Mouse (Mus musculus): ENCODE data around the gene Ankrd44. TPM values are rescaled to one million over a fixed set of nuclear protein-coding genes. Genes with fewer than 3 reads are reported as not detected.

Ankrd44 gene
- polyA plus RNA-seq, 1 experiment from 2014 or later, result 19.2 TPM

DNA sequence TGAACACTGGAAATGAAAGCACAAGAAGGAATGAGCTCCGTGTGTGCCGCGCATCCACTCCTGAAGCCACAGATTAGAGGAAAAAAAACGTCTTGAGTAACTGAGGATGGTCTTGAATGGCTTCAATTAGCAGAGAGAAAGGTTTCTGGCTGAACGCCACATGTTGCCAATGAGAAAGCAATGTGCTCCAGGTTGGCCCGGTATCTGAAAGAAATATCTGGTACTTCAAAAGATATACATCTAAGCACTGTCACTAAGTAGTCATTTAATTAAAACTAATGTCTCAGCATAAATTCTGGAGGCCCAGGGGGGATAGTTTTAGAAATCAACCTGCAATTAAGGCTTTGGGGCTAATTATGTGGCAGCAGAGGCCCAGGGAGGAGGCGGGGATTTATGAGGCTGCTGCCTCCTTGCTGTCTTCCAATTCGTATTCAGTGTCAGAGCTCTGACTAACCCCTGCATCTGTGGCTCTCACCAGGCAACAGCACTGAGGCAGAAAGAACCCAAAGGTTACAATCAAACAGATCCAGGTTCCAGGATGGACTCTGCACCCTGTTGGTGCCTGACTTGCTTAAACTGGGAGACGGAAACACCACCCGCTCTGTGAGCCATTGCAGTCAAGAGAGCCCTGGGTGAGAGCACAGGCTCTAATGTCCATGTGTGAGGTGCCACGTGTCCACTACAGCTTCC lies 72.7 kb downstream of the Ankrd44 start:
- H3K4me1 ChIP-seq, result peaks cover 56% of the 10 kb centered on the region
- no peaks in the 10 kb centered on the region for H3K27me3 ChIP-seq (replicated peaks; ENCODE audit: low read depth, poor library complexity, severe bottlenecking)
- H3K9me3 ChIP-seq, result no peaks in the 10 kb centered on the region
- H3K36me3 ChIP-seq (replicated peaks), result no peaks in the 10 kb centered on the region
- 51% methylated on average over 11 of the region's 11 CpGs for WGBS
- no peak for DNase-seq (ENCODE audit: low spot score)
- no peak overlapping the region for H3K4me3 ChIP-seq
- H3K27ac ChIP-seq (replicated peaks), result 0 out of 2 replicates have a peak overlapping the region, but pooled peaks have one; percentile 14

DNA sequence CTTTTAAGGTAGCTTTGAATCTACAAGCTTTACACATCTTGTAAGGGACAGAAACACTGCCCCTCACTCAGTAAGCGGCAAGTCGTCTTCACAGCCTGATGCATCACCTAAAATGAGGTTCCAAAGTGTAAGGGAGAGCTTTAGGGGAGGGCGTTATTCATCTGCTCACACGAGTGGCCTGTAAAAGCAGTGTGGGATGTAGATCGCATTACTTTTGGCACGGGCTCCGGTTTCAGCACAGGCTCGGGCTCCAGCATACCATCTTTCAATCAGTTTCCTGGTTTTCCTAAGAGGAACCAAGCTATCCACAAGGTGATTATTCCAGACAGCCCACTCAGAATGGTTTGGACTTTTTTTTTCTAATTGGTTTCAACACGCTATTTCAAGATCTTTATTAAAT lies 74.6 kb downstream of the Ankrd44 start:
- Histone ChIP-seq H3K27ac (replicated peaks) (no peak overlapping the region), H3K36me3 (replicated peaks) (no peaks in the 10 kb centered on the region), H3K4me3 (no peak overlapping the region), H3K4me1 (peaks cover 65% of the 10 kb centered on the region), H3K27me3 (replicated peaks; ENCODE audit: low read depth, poor library complexity, severe bottlenecking) (no peaks in the 10 kb centered on the region), H3K9me3 (no peaks in the 10 kb centered on the region)
- DNase-seq (ENCODE audit: low spot score), result peak; percentile 28
- 53% methylated on average over 9 of the region's 9 CpGs for WGBS

DNA sequence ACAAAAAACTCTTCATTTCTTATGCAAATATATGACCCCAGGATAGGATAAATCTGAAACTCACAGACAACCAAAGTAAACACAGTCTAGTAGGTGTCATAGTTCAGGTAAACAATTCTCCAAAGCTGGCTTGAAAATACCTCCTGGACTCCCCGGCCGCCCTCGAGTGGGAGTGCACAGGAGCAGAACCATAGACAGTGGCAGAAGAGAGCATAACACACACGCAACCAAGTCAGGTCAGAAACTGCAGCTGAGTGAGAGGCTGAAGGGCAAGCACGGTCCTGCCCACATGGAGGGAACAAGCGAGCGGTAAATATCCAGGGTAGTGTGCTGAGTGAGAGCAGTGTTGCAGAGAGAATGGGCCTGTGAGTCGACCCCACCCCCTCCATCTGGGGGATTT lies 76.1 kb downstream of the Ankrd44 start:
- Histone ChIP-seq H3K4me1 (peaks cover 69% of the 10 kb centered on the region), H3K9me3 (no peaks in the 10 kb centered on the region), H3K4me3 (no peak overlapping the region), H3K27me3 (replicated peaks; ENCODE audit: low read depth, poor library complexity, severe bottlenecking) (no peaks in the 10 kb centered on the region), H3K27ac (replicated peaks) (no peak overlapping the region), H3K36me3 (replicated peaks) (no peaks in the 10 kb centered on the region)
- 56% methylated on average over 8 of the region's 8 CpGs for WGBS
- DNase-seq (ENCODE audit: low spot score), result no peak

DNA sequence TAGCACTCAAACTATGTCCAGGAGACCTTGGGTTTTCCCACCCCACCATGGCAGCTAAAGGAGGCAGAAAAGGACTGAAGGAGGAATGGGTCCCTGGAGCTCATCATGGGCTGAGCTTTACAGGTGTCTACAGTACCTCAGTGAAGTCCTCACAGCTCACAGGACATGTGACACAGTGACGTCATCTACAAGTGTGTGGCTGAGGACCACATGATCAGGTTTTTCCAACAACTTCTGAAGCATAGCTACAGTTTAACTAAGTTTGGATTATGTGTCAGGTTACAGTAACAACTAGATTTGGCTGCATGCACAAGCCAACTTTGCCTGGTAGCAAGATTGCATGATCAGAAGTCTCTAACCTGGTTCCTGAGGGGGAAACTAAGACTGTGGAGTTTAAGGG lies 78.9 kb downstream of the Ankrd44 start:
- DNase-seq (ENCODE audit: low spot score), result no peak
- no peaks in the 10 kb centered on the region for H3K27me3 ChIP-seq (replicated peaks; ENCODE audit: low read depth, poor library complexity, severe bottlenecking)
- H3K36me3 ChIP-seq (replicated peaks), result no peaks in the 10 kb centered on the region
- no peak overlapping the region for H3K4me3 ChIP-seq
- peaks cover 43% of the 10 kb centered on the region for H3K4me1 ChIP-seq
- H3K27ac ChIP-seq (replicated peaks), result no peak overlapping the region
- H3K9me3 ChIP-seq, result no peaks in the 10 kb centered on the region
- WGBS, result 86% methylated on average over 1 of the region's 1 CpGs

DNA sequence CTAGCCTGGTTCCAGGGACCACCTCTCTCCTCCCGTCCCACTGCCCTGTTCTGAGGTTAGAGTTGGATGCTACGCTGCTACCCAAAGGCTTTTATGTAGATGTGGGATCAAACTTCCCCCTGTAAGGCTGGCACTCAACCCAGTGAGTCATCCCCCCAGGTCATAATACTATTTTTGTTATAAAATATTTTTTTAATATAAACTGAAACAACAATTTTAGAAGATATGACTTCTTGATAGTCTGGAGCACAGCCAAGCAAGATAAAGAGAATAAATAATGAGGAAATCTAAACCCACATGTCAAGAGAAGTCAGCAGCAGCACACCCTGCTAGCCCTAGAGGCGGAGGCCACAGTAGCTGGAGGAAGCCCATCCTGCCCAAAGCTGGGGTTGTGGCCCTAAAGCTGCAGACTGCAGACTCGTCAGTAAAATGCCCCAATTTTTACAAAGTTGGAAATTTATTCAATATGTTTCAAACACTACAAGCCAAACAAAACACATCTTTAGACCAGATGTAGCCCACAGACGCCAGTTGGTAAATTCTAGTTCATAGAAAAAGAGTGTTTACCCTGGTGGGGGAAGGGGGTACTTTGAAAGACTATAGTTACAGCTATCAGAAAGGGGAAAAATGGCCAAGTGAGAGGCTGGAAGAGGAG lies 79.7 kb downstream of the Ankrd44 start:
- H3K4me3 ChIP-seq, result no peak overlapping the region
- no peak overlapping the region for H3K27ac ChIP-seq (replicated peaks)
- peaks cover 40% of the 10 kb centered on the region for H3K4me1 ChIP-seq
- no peak for DNase-seq (ENCODE audit: low spot score)
- WGBS, result 61% methylated on average over 5 of the region's 5 CpGs
- no peaks in the 10 kb centered on the region for H3K27me3 ChIP-seq (replicated peaks; ENCODE audit: low read depth, poor library complexity, severe bottlenecking)
- H3K9me3 ChIP-seq, result no peaks in the 10 kb centered on the region
- H3K36me3 ChIP-seq (replicated peaks), result no peaks in the 10 kb centered on the region

DNA sequence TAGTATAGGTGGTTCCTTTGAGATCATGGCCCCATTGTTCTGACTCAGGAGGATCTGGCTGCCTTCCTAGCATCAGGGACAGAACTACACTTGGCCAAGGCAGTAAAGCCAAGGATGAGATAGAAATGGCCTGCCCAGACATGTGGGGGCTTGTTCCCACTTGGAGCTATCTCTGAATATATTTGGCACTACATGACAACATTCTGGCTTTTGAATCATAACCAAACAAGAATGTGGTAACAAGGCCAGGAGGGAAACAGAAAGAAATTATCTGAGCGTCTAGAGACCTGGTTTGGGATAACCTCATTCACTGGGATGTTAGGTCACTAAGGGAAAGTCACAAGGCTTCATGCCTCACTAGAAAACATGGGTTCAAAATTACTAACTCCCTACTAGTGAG lies 81.8 kb downstream of the Ankrd44 start:
- no peak overlapping the region for H3K27ac ChIP-seq (replicated peaks)
- no peak for DNase-seq (ENCODE audit: low spot score)
- no peaks in the 10 kb centered on the region for H3K9me3 ChIP-seq
- no peak overlapping the region for H3K4me3 ChIP-seq
- no peaks in the 10 kb centered on the region for H3K36me3 ChIP-seq (replicated peaks)
- peaks cover 21% of the 10 kb centered on the region for H3K4me1 ChIP-seq
- H3K27me3 ChIP-seq (replicated peaks; ENCODE audit: low read depth, poor library complexity, severe bottlenecking), result no peaks in the 10 kb centered on the region
- 91% methylated on average over 1 of the region's 1 CpGs for WGBS

DNA sequence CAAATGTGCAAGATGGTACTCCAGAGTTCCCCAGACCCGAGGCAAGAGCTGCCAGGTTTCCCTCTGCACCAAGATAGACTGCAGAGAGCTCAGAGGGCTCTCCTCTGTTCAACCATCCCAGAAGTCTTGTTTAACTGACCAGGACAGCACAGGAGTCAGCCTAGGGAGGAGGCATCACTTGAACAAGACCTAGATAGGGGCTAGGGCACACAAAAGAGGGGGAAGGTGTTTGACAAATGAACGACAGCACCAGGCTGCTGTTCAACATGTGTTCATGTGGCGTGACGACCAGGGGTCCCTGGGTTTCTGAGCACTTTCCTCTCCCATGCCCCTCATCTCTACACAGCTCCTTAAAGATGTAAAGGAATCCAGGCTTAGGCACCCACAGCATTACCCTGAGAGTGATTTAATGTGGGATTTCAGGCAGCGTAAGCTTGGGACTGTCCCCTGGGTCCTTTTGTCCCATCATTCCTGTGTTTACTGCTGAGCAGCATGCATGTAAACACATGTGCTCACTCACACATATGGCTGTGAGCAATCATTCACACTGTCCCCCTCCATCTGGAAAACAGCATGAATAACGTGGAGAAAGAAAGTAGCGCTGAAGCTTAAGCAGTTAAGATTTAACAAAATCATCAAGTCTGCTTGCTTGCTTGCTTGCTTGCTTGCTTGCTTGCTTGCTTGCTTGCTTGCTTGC lies 83.3 kb downstream of the Ankrd44 start:
- WGBS, result 87% methylated on average over 7 of the region's 7 CpGs
- no peak overlapping the region; the same call in 1 of the 2 replicates for H3K27ac ChIP-seq (replicated peaks)
- no peak for DNase-seq (ENCODE audit: low spot score)
- no peaks in the 10 kb centered on the region for H3K9me3 ChIP-seq
- no peaks in the 10 kb centered on the region for H3K36me3 ChIP-seq (replicated peaks)
- no peaks in the 10 kb centered on the region for H3K27me3 ChIP-seq (replicated peaks; ENCODE audit: low read depth, poor library complexity, severe bottlenecking)
- H3K4me3 ChIP-seq, result no peak overlapping the region
- peaks cover 20% of the 10 kb centered on the region for H3K4me1 ChIP-seq

DNA sequence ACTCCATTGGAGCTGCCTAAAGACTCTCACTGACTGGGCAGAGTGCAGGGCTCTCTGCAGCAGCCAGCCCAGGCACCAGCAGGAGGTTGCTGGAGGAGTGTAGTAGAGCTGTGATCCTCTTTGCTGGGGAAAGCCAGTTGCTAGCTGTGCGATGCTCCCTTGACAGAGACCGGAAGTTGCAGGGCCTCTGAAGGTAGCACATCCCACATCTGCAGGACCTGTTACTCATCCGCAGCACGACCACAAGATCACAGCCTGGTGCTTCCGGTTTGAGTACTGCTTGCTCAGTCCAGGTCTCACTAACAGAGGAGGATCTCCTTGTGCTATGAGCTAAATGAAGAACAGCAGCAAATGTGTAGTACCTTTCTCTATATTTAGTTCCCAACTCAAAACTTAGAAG lies 84.4 kb downstream of the Ankrd44 start:
- Histone ChIP-seq H3K4me3 (no peak overlapping the region), H3K9me3 (no peaks in the 10 kb centered on the region), H3K27me3 (replicated peaks; ENCODE audit: low read depth, poor library complexity, severe bottlenecking) (no peaks in the 10 kb centered on the region), H3K4me1 (peaks cover 13% of the 10 kb centered on the region), H3K27ac (replicated peaks) (no peak overlapping the region), H3K36me3 (replicated peaks) (no peaks in the 10 kb centered on the region)
- no peak for DNase-seq (ENCODE audit: low spot score)
- WGBS, result 45% methylated on average over 5 of the region's 5 CpGs

DNA sequence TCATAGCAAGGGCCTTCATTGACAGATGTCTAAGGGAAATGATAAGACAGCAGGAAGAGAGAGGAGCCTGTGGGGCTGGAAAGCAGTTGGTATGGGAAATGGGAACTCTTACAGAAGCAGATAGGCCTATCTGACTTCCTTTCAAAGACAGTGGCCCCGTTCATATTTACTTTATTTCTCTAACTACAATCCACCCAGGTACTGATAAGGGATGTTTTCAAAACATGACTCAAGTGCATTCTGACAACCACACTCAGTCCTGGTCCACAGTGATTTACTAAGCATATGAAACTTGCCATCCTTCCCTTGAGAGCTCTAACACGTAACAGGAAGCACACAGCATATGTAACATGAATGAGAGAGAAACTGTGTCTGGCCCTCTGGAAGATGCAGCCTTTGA lies 86.1 kb downstream of the Ankrd44 start:
- Histone ChIP-seq H3K36me3 (replicated peaks) (no peaks in the 10 kb centered on the region), H3K27ac (replicated peaks) (no peak overlapping the region), H3K9me3 (no peaks in the 10 kb centered on the region), H3K4me1 (peaks cover 6% of the 10 kb centered on the region), H3K27me3 (replicated peaks; ENCODE audit: low read depth, poor library complexity, severe bottlenecking) (no peaks in the 10 kb centered on the region), H3K4me3 (no peak overlapping the region)
- 72% methylated on average over 2 of the region's 2 CpGs for WGBS
- no peak for DNase-seq (ENCODE audit: low spot score)

DNA sequence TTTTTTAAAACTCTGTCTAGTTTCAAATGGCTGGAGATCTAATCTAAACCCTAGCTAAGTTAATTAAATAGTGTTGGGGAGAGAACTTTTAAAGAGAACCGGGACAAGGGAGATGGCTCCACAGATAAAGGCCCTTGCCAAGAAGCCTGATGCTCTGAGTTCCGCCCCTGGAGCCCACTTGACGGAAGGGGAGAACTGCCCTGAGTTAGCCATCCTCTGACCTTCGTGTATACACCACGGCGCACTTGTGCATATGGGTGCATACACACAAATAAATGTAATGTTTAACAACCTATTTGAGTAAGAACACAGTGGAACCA lies 87.7 kb downstream of the Ankrd44 start:
- no peaks in the 10 kb centered on the region for H3K36me3 ChIP-seq (replicated peaks)
- DNase-seq (ENCODE audit: low spot score), result no peak
- no peaks in the 10 kb centered on the region for H3K9me3 ChIP-seq
- H3K27me3 ChIP-seq (replicated peaks; ENCODE audit: low read depth, poor library complexity, severe bottlenecking), result no peaks in the 10 kb centered on the region
- H3K4me3 ChIP-seq, result no peak overlapping the region
- no peak overlapping the region for H3K27ac ChIP-seq (replicated peaks)
- 75% methylated on average over 6 of the region's 6 CpGs for WGBS
- peaks cover 6% of the 10 kb centered on the region for H3K4me1 ChIP-seq

DNA sequence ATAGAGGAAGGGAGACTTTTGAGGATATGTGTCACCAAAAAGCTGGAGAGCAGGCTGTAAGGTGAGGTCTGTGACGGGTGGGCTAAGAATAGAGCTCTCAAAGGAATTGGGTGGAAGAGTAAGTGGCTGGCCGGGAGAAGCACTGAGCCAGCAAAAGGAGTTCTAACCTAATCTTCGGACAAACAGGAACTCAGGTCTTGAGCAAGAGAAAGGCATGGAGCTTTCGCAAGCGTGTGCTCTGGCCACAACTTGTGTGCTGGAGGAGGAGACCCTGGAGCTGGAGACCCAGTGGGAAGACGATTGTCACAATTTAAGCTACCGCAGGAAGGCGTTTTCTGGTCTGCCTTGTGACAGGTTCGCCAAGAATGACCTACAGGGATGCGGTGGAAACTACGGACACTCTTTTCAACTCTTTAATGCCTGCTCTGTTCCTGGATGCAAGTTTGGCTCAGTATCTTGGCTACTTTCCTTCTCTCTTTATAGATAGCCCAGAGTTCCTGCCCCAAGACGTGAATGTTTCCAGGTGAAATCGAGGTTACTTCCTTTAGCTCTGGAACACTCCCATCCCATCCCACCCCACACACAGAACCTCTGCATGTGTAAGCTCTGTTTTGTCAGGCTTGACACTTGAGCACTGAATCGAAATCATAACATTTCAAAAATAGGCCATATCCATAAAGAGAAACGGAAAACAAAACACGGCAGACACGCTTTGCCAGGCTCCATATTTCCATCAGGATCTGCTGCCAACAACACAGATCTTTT lies 88.3 kb downstream of the Ankrd44 start:
- DNase-seq (ENCODE audit: low spot score), result no peak
- Histone ChIP-seq H3K27me3 (replicated peaks; ENCODE audit: low read depth, poor library complexity, severe bottlenecking) (no peaks in the 10 kb centered on the region), H3K4me3 (no peak overlapping the region), H3K27ac (replicated peaks) (no peak overlapping the region; the same call in 1 of the 2 replicates), H3K9me3 (no peaks in the 10 kb centered on the region), H3K4me1 (peaks cover 6% of the 10 kb centered on the region), H3K36me3 (replicated peaks) (no peaks in the 10 kb centered on the region)
- 88% methylated on average over 17 of the region's 17 CpGs for WGBS

DNA sequence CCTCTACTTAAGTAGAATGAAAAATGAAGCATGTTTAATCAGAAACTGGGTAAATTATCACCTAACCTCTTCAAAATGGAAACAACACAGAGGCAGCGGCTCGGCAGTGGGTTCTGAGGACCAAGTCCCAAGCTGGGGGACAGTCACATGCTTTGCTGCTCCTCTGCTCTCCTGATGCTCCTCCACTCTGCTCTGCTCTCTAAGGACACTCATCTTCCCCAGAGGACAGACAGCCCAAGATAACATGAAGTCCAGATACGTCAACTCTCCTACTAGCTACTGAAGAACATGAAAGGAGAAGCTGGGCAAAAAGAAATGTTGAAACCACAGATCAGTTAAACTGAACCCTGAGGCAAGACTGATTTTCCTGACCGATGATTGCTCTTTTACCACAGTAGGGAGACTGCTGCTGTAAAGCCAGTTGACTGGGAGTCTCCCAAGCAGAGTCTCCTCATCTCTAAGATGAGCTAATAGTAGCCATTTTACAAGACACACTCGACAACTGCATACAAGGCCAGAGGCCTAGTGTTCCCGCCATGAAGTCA lies 90.5 kb downstream of the Ankrd44 start:
- Histone ChIP-seq H3K9me3 (no peaks in the 10 kb centered on the region), H3K4me1 (peaks cover 2% of the 10 kb centered on the region; the same call in 1 of the 2 replicates), H3K27ac (replicated peaks) (no peak overlapping the region), H3K27me3 (replicated peaks; ENCODE audit: low read depth, poor library complexity, severe bottlenecking) (no peaks in the 10 kb centered on the region), H3K36me3 (replicated peaks) (no peaks in the 10 kb centered on the region), H3K4me3 (no peak overlapping the region)
- 84% methylated on average over 6 of the region's 6 CpGs for WGBS
- no peak for DNase-seq (ENCODE audit: low spot score)
